Mouse (Mus musculus): ENCODE data around the gene Pcf11.

The Pcf11 gene

GRCm38 (mm10) chr7:92656386-92656785, 13.3 kb downstream of the Pcf11 start:
- ChIA-PET CTCF (interaction anchor here in 3 of 4 experiments (0.6 to 0.7 kb wide), 4 partner anchors 15 to 251 kb away, joined by 3 to 8 read pairs (median 4); no protein-coding TSS in a partner anchor), POLR2A (interaction anchor here (0.6 to 21.0 kb wide), 23 partner anchors 9 to 219 kb away, joined by 3 to 265 read pairs (median 4); partner anchors contain the start of genes Pcf11 (in 3 of the 4), Ankrd42 (in 2 of the 4), Ccdc90b (in 1 of the 4) and Prcp (in 1 of the 4))

- CTCF ChIA-PET: interaction anchor here in 1 of 4 experiments (0.5 kb wide), 1 partner anchor 1502 kb away, joined by 10 read pairs; no protein-coding TSS in a partner anchor
- POLR2A ChIA-PET: interaction anchor here (0.6 to 21.0 kb wide), 17 partner anchors 8 to 222 kb away, joined by 3 to 265 read pairs (median 5); partner anchors contain the start of genes Pcf11 (in 4 of the 4), Ankrd42 (in 1 of the 4), Ccdc90b (in 1 of the 4) and Ddias (in 1 of the 4)
Measured at GRCm38 (mm10) chr7:92653329-92653728, 16.4 kb downstream of the Pcf11 start.

GRCm38 (mm10) chr7:92647790-92648189, 21.9 kb downstream of the Pcf11 start:
- ChIA-PET CTCF (no interaction called here), POLR2A (interaction anchor here in 3 of 4 experiments (0.5 to 21.0 kb wide), 15 partner anchors 4 to 227 kb away, joined by 3 to 265 read pairs (median 4); partner anchors contain the start of genes Pcf11 (in 3 of the 3), Rab30 (in 2 of the 3) and Ankrd42 (in 1 of the 3))

- POLR2A ChIA-PET: interaction anchor here in 3 of 4 experiments (0.9 to 21.0 kb wide), 14 partner anchors 10 to 233 kb away, joined by 3 to 265 read pairs (median 8); partner anchors contain the start of genes Pcf11 (in 3 of the 3), Ccdc90b (in 1 of the 3) and Rab30 (in 1 of the 3)
- CTCF ChIA-PET: interaction anchor here in 1 of 4 experiments (0.6 kb wide), 1 partner anchor 225 kb away, joined by 3 read pairs; no protein-coding TSS in a partner anchor
Measured at GRCm38 (mm10) chr7:92642358-92642757, 27.4 kb downstream of the Pcf11 start.

- ChIA-PET CTCF (interaction anchor here in 1 of 4 experiments (0.6 kb wide), 1 partner anchor 110 kb away, joined by 5 read pairs; no protein-coding TSS in a partner anchor), POLR2A (interaction anchor here (0.5 to 21.0 kb wide), 12 partner anchors 12 to 477 kb away, joined by 3 to 265 read pairs (median 6); partner anchors contain the start of genes Pcf11 (in 3 of the 4), Ddias (in 2 of the 4), Prcp (in 2 of the 4) and Ccdc90b (in 1 of the 4))
Measured at GRCm38 (mm10) chr7:92638050-92638449, 31.7 kb downstream of the Pcf11 start.

- ChIA-PET POLR2A (interaction anchor here (0.5 to 21.0 kb wide), 9 partner anchors 15 to 437 kb away, joined by 3 to 265 read pairs (median 6); partner anchors contain the start of genes Pcf11 (in 3 of the 4), Ddias (in 1 of the 4), Prcp (in 1 of the 4) and Rab30 (in 1 of the 4)), CTCF (no interaction called here)
Measured at GRCm38 (mm10) chr7:92637021-92637625, 32.6 kb downstream of the Pcf11 start, which contains the start of gene Ankrd42. TSS of gene Ankrd42 (minus strand) at chr7:92637142.

- CTCF ChIA-PET: no interaction called here
- POLR2A ChIA-PET: interaction anchor here (0.5 to 21.0 kb wide), 9 partner anchors 16 to 437 kb away, joined by 3 to 265 read pairs (median 5); partner anchors contain the start of genes Pcf11 (in 3 of the 4) and Rab30 (in 1 of the 4)
Measured at GRCm38 (mm10) chr7:92636295-92637011, 33.3 kb downstream of the Pcf11 start.

GRCm38 (mm10) chr7:92630167-92630566, 39.6 kb downstream of the Pcf11 start:
- POLR2A ChIA-PET: interaction anchor here in 2 of 4 experiments (0.8 to 0.9 kb wide), 2 partner anchors 40 to 245 kb away, joined by 3 to 4 read pairs; partner anchors contain the start of gene Pcf11 (in 1 of the 2)
- CTCF ChIA-PET: interaction anchor here in 3 of 4 experiments (0.6 to 0.9 kb wide), 4 partner anchors 210 to 323 kb away, joined by 3 to 5 read pairs (median 4); no protein-coding TSS in a partner anchor

GRCm38 (mm10) chr7:92624488-92624887, 45.2 kb downstream of the Pcf11 start:
- CTCF ChIA-PET: no interaction called here
- POLR2A ChIA-PET: interaction anchor here in 1 of 4 experiments (1.1 kb wide), 1 partner anchor 116 kb away, joined by 4 read pairs; the partner anchor contains the start of gene Rab30

- ChIA-PET CTCF (no interaction called here), POLR2A (no interaction called here)
Measured at GRCm38 (mm10) chr7:92610830-92611229, 58.9 kb downstream of the Pcf11 start.

GRCm38 (mm10) chr7:92604961-92605360, 64.8 kb downstream of the Pcf11 start:
- ChIA-PET POLR2A (no interaction called here), CTCF (no interaction called here)

Data from embryonic stem cell, embryonic (primary cell).